Mouse (Mus musculus) forebrain, postnatal 0 days (tissue): ENCODE data around the gene Gm13283. TPM values are rescaled to one million over a fixed set of nuclear protein-coding genes. Genes with fewer than 3 reads are reported as not detected.

Experiments
- ATAC-seq: fragments of 200-750 bp; cut with Nextera tagmentation; 2 replicates; pipeline ENCODE4 v1.8.0; 2017; ENCODE audit warnings: mild to moderate bottlenecking, moderate library complexity
- DNase-seq: peaks from one replicate; pipeline ENCODE4 v3.0.0-alpha.2; 2015
- H3K27ac ChIP-seq: fragments of 300-500 bp; sonication (generic); 2 replicates; pipeline ENCODE4 v1.5.1; 2014; ENCODE audit warnings: low read depth, mild to moderate bottlenecking, antibody characterized with exemption, low read length, moderate library complexity, mixed read lengths
- H3K27me3 ChIP-seq: fragments of 300-500 bp; sonication (generic); 2 replicates; pipeline ENCODE4 v1.6.1; 2014; ENCODE audit warnings: mild to moderate bottlenecking, low read length, mixed read lengths; ENCODE audit not compliant: insufficient read depth
- H3K36me3 ChIP-seq: fragments of 300-500 bp; sonication (generic); 2 replicates; pipeline ENCODE4 v1.6.1; 2014; ENCODE audit warnings: mild to moderate bottlenecking, moderate library complexity; ENCODE audit not compliant: insufficient read depth
- H3K4me1 ChIP-seq: fragments of 300-500 bp; sonication (generic); 2 replicates; pipeline ENCODE4 v1.6.1; 2014; ENCODE audit warnings: antibody characterized with exemption; ENCODE audit not compliant: insufficient read depth
- H3K4me2 ChIP-seq: fragments of 300-500 bp; sonication (generic); 2 replicates; pipeline ENCODE4 v1.6.1; 2014; ENCODE audit warnings: low read depth, mild to moderate bottlenecking, moderate library complexity
- H3K4me3 ChIP-seq: fragments of 300-500 bp; sonication (generic); 2 replicates; pipeline ENCODE4 v1.5.1; 2014; ENCODE audit warnings: low read depth, low read length, mixed read lengths
- H3K9ac ChIP-seq: fragments of 300-500 bp; sonication (generic); 2 replicates; pipeline ENCODE4 v1.6.1; 2014; ENCODE audit warnings: mild to moderate bottlenecking
- H3K9me3 ChIP-seq: fragments of 300-500 bp; sonication (generic); 2 replicates; pipeline ENCODE4 v1.6.1; 2016; ENCODE audit warnings: low read length
- CTCF ChIP-seq: sonication (generic); IDR thresholded peaks from 2 replicates; pipeline ENCODE4 v1.5.1; 2016; ENCODE audit warnings: antibody characterized with exemption, control low read depth, low read depth
- WGBS: fragments of 180-500 bp; shearing (Covaris S2); extraction: QIAGEN DNeasy Blood & Tissue Kit; methylation state at CpG from one replicate; pipeline ENCODE4 v1.1.7; 2014; 5-methylcytosine and 5-hydroxymethylcytosine counted together
- polyA plus RNA-seq: library from polyadenylated mRNA; unstranded; fragments of >200 nt; fragmentation: Nextera tagmentation; extraction: Ambion mirVana; gene quantifications from 2 replicates; pipeline ENCODE4 v1.2.1, GENCODE M21; 2015
- total RNA-seq: library from RNA; depleted of rRNA; stranded (reverse); fragments of >200 nt; gene quantifications from 2 replicates; pipeline ENCODE4 v1.2.3, GENCODE M21; 2014

Gm13283 gene
- total and polyA plus RNA-seq, 2 experiments from 2014 or later: not detected

DNA sequence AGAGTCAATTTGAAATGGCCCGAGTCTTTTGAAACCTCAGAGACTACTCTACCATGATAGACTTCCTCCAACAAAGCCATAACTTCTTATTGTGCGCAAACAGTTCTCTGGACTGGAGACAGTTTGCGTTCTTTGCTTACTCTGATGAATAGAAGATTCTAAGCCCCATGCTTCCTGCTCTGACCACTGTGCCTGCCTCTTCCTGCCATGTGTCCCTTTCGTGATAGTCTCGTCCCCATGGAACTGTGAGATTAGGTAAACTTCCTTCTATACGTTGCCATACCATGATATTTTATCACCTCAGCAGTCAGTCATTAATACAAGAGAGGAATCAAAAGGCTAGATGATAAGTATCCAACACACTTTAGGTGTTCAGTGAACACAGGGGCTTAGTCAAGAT lies 33.2 kb upstream of the Gm13283 start:
- 88% methylated on average over 6 of the region's 6 CpGs for WGBS
- DNase-seq: no peak
- H3K27ac ChIP-seq: no peak overlapping the region

DNA sequence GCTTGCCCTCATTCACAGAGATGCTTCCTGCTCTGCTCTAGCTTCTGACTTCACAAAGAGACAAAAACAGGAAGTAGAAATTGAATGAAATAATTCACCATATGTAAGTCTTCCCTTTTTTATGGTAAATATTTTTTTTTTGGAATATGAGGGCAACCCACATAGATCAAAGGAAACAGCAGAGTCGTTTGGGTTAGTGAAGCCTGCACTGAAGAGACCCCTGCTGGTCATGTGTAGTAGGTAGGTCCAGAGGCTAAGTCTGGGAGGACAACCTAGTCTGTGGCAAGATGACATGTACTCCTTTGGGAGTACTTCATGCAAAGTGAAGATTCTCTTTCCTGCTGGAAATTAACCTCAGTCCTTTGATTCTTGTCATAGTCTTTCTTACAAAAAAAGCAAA lies 32.6 kb upstream of the Gm13283 start:
- H3K9me3 ChIP-seq: no peaks in the 10 kb centered on the region
- no peaks in the 10 kb centered on the region for H3K4me1 ChIP-seq
- H3K4me2 ChIP-seq: no peak overlapping the region
- WGBS: 5% methylated on average over 1 of the region's 1 CpGs
- no peak for DNase-seq
- H3K4me3 ChIP-seq: no peak overlapping the region
- no peak overlapping the region for H3K27ac ChIP-seq
- H3K27me3 ChIP-seq: no peaks in the 10 kb centered on the region; the same call in 1 of the 2 replicates
- H3K9ac ChIP-seq: no peak overlapping the region
- no peak for ATAC-seq
- TF ChIP-seq CTCF: peak; percentile 60
- H3K36me3 ChIP-seq: no peaks in the 10 kb centered on the region

More for the DNA sequence above, 33.2 kb upstream of the Gm13283 start:
- H3K9me3 ChIP-seq: no peaks in the 10 kb centered on the region
- TF ChIP-seq CTCF: no peak
- H3K9ac ChIP-seq: no peak overlapping the region
- ATAC-seq: no peak
- H3K4me2 ChIP-seq: no peak overlapping the region
- no peak overlapping the region for H3K4me3 ChIP-seq
- no peaks in the 10 kb centered on the region for H3K36me3 ChIP-seq
- no peaks in the 10 kb centered on the region for H3K4me1 ChIP-seq
- H3K27me3 ChIP-seq: no peaks in the 10 kb centered on the region; the same call in 1 of the 2 replicates

DNA sequence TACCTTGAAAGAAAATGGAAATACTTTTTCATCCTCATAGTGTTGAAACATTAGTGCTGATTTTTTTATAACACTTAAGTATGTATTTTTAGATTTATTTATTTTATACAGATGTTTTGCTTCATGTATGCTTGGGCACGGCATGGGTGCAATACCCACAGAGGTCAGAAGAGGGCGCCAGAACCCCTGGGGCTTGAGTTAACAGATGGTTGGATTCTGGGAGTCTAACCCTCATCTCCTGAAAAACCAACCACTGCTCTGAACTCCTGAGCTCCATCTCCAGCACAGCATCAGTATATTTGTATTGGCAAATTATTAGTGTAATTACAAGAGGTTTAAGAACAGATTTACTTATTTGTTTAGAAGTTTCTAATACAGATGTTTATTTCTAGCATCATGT lies 21.4 kb upstream of the Gm13283 start:
- peak; percentile 54 for DNase-seq
- 2% methylated on average over 2 of the region's 2 CpGs for WGBS
- Histone ChIP-seq H3K4me1 (no peaks in the 10 kb centered on the region), H3K27ac (no peak overlapping the region), H3K4me3 (no peak overlapping the region), H3K36me3 (no peaks in the 10 kb centered on the region), H3K9ac (no peak overlapping the region), H3K4me2 (no peak overlapping the region), H3K9me3 (no peaks in the 10 kb centered on the region), H3K27me3 (no peaks in the 10 kb centered on the region)
- peak; percentile 71 for TF ChIP-seq CTCF
- peak; percentile 14; the same call in 1 of the 2 replicates for ATAC-seq

DNA sequence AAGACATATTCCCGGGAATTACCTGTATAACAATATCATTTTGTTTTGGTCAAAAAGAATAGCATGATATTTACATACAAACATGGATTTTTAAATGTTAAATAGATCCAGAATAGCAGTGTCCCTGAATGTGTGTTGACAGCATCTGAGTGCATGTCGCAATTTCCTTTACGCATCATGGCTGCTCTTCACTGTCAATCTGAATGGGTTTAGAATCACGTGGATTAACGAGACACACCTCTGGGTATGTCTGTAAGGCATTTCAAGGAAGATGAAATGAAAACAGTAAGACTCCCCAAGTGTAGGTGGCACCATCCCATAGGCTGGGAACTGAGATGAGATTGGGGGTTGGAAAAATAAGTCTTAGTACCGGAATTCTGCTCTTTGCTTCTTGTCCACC lies 20.9 kb upstream of the Gm13283 start:
- DNase-seq (no peak), ATAC-seq (no peak)
- H3K9ac ChIP-seq: no peak overlapping the region
- no peak overlapping the region for H3K4me2 ChIP-seq
- no peaks in the 10 kb centered on the region for H3K9me3 ChIP-seq
- H3K4me1 ChIP-seq: no peaks in the 10 kb centered on the region
- no peak overlapping the region for H3K4me3 ChIP-seq
- H3K27me3 ChIP-seq: no peaks in the 10 kb centered on the region
- 87% methylated on average over 6 of the region's 6 CpGs for WGBS
- H3K27ac ChIP-seq: no peak overlapping the region
- no peak for TF ChIP-seq CTCF
- H3K36me3 ChIP-seq: no peaks in the 10 kb centered on the region

DNA sequence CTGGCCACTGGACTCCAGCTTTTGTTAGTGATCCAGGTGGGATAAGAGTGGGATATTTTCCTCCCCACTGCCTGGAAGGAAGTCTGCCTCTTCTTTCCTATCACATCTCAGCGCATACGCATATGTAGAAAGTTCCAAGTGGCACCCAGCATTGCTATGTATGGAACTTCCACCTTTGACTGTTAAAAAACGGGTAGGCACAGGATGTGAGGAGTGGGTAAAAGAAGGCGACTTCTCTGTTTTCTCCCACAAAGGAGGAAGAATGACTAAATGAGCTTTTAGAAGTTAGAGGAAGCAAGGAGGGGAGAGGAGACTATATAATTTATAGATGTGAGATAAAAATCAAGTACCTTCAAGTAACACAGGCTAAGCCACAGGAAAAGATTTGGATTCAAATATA lies 18.5 kb upstream of the Gm13283 start:
- ATAC-seq (no peak), DNase-seq (no peak)
- Histone ChIP-seq H3K9ac (no peak overlapping the region), H3K4me3 (no peak overlapping the region), H3K9me3 (no peaks in the 10 kb centered on the region), H3K27me3 (no peaks in the 10 kb centered on the region), H3K36me3 (no peaks in the 10 kb centered on the region), H3K4me1 (no peaks in the 10 kb centered on the region), H3K4me2 (no peak overlapping the region), H3K27ac (no peak overlapping the region)
- WGBS: 93% methylated on average over 4 of the region's 4 CpGs
- TF ChIP-seq CTCF: no peak

DNA sequence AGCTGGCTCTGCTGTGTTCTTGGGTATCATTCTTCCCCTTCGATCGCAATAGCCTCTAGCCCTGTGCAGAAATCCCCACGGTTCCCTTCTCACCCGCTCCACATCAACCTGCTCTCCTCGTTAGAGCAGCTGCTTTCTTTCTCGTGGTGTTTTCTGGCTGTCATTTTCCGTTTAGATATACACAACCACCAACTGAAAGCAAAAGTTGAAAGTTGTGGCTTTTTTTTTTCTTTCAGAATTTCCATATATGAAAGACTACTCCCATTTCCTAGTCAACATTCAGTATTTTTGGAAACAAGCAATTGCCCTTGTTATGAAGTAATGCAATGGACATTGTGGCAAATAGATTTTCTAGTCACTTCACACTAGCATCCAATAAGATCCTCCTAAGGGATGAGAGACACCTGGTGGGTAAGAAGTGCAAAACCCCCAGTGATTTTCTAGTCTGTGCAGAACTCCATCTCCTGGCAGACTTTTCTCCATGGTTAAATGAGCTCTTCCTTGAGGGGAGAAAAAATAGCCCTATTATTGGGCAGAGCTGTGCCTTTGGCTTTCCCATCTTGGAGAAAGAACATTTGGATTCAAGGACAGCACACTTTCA lies 17.0 kb upstream of the Gm13283 start:
- no peak for ATAC-seq

DNA sequence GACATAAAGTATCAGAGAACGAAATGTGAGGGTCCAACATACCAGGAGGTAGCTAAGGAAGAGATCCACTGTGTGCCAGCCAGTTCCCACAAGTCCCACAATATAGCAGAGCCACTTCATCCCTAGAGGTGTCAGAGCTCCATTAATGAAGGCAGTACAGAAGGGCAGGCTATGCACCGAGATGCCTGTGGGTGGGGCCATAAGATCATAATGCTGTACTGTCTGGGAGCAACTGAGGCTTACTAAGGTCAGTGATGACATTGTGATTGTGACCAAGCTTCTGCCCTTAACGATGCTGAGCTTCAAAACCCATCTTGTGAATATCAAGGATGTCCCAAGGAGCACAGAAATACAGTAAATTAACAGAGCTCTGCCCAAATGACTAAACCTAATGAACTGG lies 15.7 kb upstream of the Gm13283 start:
- H3K4me1 ChIP-seq: no peaks in the 10 kb centered on the region
- no peak for ATAC-seq
- no peaks in the 10 kb centered on the region for H3K9me3 ChIP-seq
- no peaks in the 10 kb centered on the region for H3K36me3 ChIP-seq
- WGBS: 61% methylated on average over 3 of the region's 3 CpGs
- no peaks in the 10 kb centered on the region for H3K27me3 ChIP-seq
- no peak for DNase-seq
- H3K4me2 ChIP-seq: no peak overlapping the region
- no peak overlapping the region for H3K9ac ChIP-seq
- no peak for TF ChIP-seq CTCF
- H3K27ac ChIP-seq: no peak overlapping the region
- H3K4me3 ChIP-seq: no peak overlapping the region

More for the DNA sequence above, 17.0 kb upstream of the Gm13283 start:
- WGBS: 69% methylated on average over 7 of the region's 7 CpGs
- Histone ChIP-seq H3K9ac (no peak overlapping the region), H3K4me3 (no peak overlapping the region), H3K4me2 (no peak overlapping the region), H3K36me3 (no peaks in the 10 kb centered on the region), H3K27ac (no peak overlapping the region), H3K4me1 (no peaks in the 10 kb centered on the region), H3K9me3 (no peaks in the 10 kb centered on the region), H3K27me3 (no peaks in the 10 kb centered on the region)
- no peak for DNase-seq
- peak; percentile 36 for TF ChIP-seq CTCF
